Comparison of ENCODE assay signal across 13 mouse cellular contexts in the genomic region with DNA sequence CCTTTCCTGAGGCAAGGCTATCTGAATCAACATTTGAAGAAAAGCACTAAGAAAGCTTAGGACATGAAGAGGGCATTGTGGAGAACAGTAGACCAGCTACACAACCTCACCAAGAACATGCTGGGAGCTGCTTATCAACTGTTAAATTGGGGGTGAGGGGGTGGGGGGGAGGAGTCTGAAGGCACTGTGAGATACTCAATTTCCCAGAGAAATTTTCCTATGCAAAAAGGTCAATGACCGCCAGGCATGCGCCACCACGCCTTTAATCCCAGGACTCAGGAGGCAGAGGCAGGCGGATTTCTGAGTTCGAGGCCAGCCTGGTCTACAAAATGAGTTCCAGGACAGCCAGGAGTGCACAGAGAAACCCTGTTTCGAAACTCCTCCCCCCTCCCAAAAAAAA.
"Had no signal": no experiment of that assay in that cellular context is flagged by ENCODE, and none has a peak within 500 bp of the region (broad histone marks: within the 10 kb centered on the region; RNA-seq: fewer than 3 reads in every experiment).

No protein-coding gene starts in this region.

- DNase-seq: lung, adult 18-20 months; lung, embryonic 14.5 days; lung, postnatal 10 days; lung, postnatal 4 days; midbrain, embryonic 14.5 days; retina, postnatal 1 day; right cerebral cortex, adult 18-20 months; right cerebral cortex, postnatal 25 days; right cerebral cortex, postnatal 4 days; spleen, adult 18-20 months; thymus, adult 18-20 months; thymus, postnatal 14 days; thymus, postnatal 36 days had no signal
